Mouse (Mus musculus): ENCODE measurements at regions not wholly inside any gene's neighbourhood (a gene's known extent, or its start where the extent isn't known, plus 50 kb on each side); places are given as distances from the start of the nearest gene placed in this dataset.
"Not testable (repeated sequence)": the region's sequence is repeated elsewhere in the genome, so short reads cannot be mapped to it uniquely, and the experiment has no call there.

- WGBS (ENCODE audit: insufficient replicate concordance) = 69% methylated on average over 11 of the region's 11 CpGs
- H3K4me3 ChIP-seq (replicated peaks) = no peak overlapping the region
- H3K27ac ChIP-seq (replicated peaks) = no peak overlapping the region
- H3K4me1 ChIP-seq (replicated peaks) = no peaks in the 10 kb centered on the region
- no peaks in the 10 kb centered on the region for H3K36me3 ChIP-seq (replicated peaks)
- H3K27me3 ChIP-seq = no peaks in the 10 kb centered on the region
- no peak for ATAC-seq (ENCODE audit: insufficient read depth)
- no peak overlapping the region for H3K4me2 ChIP-seq
- no peak overlapping the region for H3K9ac ChIP-seq
- no peaks in the 10 kb centered on the region for H3K9me3 ChIP-seq (replicated peaks)
Measured at GRCm38 (mm10) chr12:25526639-25527038, 429.7 kb upstream of the Id2 start.

DNA sequence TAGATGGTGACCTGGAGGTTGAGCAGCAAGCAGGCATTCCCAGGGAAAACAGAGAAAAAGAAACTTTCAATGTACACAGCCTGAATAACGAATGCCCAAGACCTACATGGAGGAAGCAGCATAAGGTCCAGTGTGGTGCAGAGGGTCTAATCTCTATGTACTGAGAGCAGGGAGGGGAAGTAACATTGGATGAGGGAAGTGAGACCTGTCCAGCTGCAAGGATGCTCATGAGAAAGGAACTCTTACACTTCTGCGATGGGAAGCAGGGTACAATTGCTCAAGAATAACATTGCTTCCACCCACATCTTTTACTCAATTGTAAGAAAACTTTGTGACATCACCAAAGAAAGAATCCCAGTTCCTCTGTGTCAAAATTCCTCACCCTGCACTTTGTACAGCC lies 419.8 kb upstream of the Id2 start:
- no peaks in the 10 kb centered on the region for H3K4me1 ChIP-seq (replicated peaks)
- no peak overlapping the region for H3K4me2 ChIP-seq
- H3K9ac ChIP-seq = no peak overlapping the region
- 49% methylated on average over 2 of the region's 2 CpGs for whole genome bisulfite sequencing (ENCODE audit: insufficient replicate concordance)
- no peaks in the 10 kb centered on the region for H3K36me3 ChIP-seq (replicated peaks)
- H3K9me3 ChIP-seq (replicated peaks) = no peaks in the 10 kb centered on the region
- H3K4me3 ChIP-seq (replicated peaks) = no peak overlapping the region
- H3K27ac ChIP-seq (replicated peaks) = no peak overlapping the region
- H3K27me3 ChIP-seq = no peaks in the 10 kb centered on the region
- no peak for ATAC-seq (ENCODE audit: insufficient read depth)

DNA sequence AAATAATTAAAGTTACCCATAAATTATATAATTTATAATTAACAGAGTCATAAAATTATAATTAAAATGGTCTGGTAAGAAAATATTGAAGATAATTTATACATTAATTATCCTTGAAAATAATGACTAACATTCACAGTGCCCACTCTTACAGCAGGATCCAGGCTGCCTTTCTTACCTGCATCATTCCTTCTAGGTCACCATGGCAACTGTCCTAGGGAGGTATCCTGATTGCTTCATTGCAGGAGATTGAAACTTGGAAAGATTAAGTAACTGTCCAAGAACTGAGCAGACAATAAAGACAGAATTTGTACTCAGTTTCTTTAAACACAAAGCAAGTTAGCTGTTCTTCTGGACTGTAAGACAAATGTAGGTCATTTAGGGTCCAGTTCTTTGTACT lies 416.7 kb upstream of the Id2 start:
- no peaks in the 10 kb centered on the region for H3K36me3 ChIP-seq (replicated peaks)
- no peak overlapping the region for H3K4me2 ChIP-seq
- no peak overlapping the region for H3K9ac ChIP-seq
- H3K4me1 ChIP-seq (replicated peaks) = no peaks in the 10 kb centered on the region
- H3K27ac ChIP-seq (replicated peaks) = no peak overlapping the region
- no peaks in the 10 kb centered on the region for H3K9me3 ChIP-seq (replicated peaks)
- ATAC-seq (ENCODE audit: insufficient read depth) = no peak
- no peak overlapping the region for H3K4me3 ChIP-seq (replicated peaks)
- no peaks in the 10 kb centered on the region for H3K27me3 ChIP-seq

DNA sequence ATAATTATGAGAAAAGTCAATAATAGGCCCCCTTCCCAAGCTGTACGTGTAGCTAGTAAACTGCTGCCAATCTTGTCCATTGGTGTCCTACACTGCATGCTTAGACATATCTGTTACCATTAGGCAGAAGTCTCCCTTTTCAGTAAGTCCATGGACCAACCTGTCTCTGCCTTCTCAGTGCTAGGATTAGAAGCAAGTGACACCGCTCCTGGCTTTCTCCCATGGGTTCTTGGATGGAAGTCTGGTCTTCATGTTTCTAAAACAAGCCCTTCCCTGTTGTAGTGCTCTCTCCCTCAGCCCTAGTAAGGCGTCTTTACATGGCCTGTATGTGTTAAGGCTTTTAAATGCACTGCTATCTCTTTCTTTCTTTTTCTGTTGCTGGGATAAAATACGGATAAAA lies 412.7 kb upstream of the Id2 start:
- Histone ChIP-seq H3K36me3 (replicated peaks) (no peaks in the 10 kb centered on the region), H3K4me2 (no peak overlapping the region), H3K4me1 (replicated peaks) (no peaks in the 10 kb centered on the region), H3K27ac (replicated peaks) (no peak overlapping the region), H3K27me3 (no peaks in the 10 kb centered on the region), H3K9ac (no peak overlapping the region), H3K9me3 (replicated peaks) (no peaks in the 10 kb centered on the region), H3K4me3 (replicated peaks) (no peak overlapping the region)
- ATAC-seq (ENCODE audit: insufficient read depth) = no peak
- WGBS (ENCODE audit: insufficient replicate concordance) = 59% methylated on average over 4 of the region's 4 CpGs

DNA sequence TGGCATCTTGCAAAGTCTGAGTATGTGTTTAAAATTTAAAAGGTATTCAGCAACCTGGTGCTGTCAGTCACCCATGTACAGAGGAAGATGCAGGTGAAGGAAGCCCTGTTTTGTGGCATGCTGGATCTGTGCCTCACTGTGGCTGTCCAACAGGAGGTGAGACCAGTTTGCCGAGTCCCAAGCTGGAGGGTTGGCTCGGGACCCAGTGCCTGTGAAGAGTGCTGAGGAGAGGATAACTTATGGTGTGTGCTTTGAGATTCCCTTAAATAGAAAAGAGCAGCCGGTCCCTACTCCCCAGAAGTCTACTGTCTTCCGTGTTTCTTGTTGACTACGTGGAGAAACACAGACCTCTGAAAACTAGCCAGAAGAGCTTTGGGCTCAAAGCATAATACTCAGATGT lies 396.3 kb upstream of the Id2 start:
- 64% methylated on average over 5 of the region's 5 CpGs for WGBS (ENCODE audit: insufficient replicate concordance)

DNA sequence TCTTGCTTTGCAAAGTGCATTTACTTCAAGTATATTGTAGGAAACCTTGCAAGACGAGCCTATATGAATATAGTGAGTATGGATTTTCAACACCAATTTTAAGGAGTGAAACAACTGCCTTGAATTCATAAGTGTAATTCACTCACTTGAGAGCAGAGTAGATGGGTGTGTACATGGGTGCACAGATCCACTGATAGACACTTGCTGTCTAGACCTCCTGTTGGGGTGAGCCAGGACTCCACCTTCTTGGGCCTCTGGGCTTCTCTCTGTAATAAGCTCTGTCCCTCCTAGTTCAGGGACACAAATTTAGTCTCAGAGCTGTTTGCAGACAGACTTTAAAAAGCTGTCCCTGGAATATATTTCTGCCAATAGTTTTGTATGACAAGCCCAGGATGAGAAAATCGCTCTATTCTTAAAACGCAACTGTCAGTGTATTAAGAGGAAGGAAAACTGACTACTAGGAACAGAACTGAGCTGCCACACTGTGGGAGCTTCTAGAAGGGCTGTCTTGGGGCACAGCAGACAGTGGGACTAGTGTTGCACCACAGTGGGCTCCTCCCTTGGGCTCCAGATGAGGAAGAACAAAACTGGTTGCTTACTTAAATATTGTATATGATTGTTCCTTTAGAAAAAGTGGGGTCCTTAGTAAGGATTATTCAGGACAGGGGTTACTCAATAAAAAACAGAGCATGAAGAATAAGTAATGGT lies 395.7 kb upstream of the Id2 start:
- no peaks in the 10 kb centered on the region for H3K9me3 ChIP-seq (replicated peaks)
- 48% methylated on average over 3 of the region's 3 CpGs for WGBS (ENCODE audit: insufficient replicate concordance)
- no peak overlapping the region for H3K4me3 ChIP-seq (replicated peaks)
- ATAC-seq (ENCODE audit: insufficient read depth) = no peak
- no peak overlapping the region for H3K9ac ChIP-seq
- H3K4me1 ChIP-seq (replicated peaks) = no peaks in the 10 kb centered on the region
- no peak overlapping the region for H3K27ac ChIP-seq (replicated peaks)
- no peaks in the 10 kb centered on the region for H3K27me3 ChIP-seq
- H3K4me2 ChIP-seq = no peak overlapping the region
- no peaks in the 10 kb centered on the region for H3K36me3 ChIP-seq (replicated peaks)

More for the DNA sequence above, 396.3 kb upstream of the Id2 start:
- Histone ChIP-seq H3K4me2 (no peak overlapping the region), H3K27me3 (no peaks in the 10 kb centered on the region), H3K4me1 (replicated peaks) (no peaks in the 10 kb centered on the region), H3K27ac (replicated peaks) (no peak overlapping the region), H3K9ac (no peak overlapping the region), H3K36me3 (replicated peaks) (no peaks in the 10 kb centered on the region), H3K9me3 (replicated peaks) (no peaks in the 10 kb centered on the region), H3K4me3 (replicated peaks) (no peak overlapping the region)
- ATAC-seq (ENCODE audit: insufficient read depth) = no peak

GRCm38 (mm10) chr12:25475180-25475758 lies 378.3 kb upstream of the Id2 start:
- H3K4me2 ChIP-seq = no peak overlapping the region
- WGBS (ENCODE audit: insufficient replicate concordance) = 27% methylated on average over 10 of the region's 10 CpGs
- ATAC-seq (ENCODE audit: insufficient read depth) = no peak

DNA sequence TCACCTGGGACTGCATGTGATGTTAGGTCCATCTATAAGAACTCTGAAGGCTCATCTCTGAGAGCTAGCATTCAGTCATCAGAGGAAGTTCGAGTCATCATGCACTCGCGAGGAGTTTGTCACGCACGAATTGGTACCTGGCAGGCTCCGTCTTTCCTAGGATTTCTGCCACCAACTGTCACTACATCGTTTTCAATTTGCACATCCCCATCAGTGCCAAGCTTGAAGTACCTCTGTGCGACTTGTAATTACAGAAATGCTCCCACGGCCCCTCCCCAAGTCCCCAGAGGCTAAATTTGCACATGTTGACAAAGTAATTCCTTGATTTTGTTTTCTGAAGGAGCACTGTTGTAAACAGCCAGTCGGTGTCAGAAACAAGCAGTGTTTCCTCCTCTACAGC lies 372.2 kb upstream of the Id2 start:
- Histone ChIP-seq H3K4me3 (replicated peaks) (no peak overlapping the region), H3K9me3 (replicated peaks) (no peaks in the 10 kb centered on the region), H3K36me3 (replicated peaks) (no peaks in the 10 kb centered on the region), H3K27me3 (no peaks in the 10 kb centered on the region), H3K9ac (no peak overlapping the region), H3K4me2 (no peak overlapping the region), H3K4me1 (replicated peaks) (0 out of 2 replicates have a peak, but pooled peaks cover 5% of the 10 kb centered on the region), H3K27ac (replicated peaks) (no peak overlapping the region)
- WGBS (ENCODE audit: insufficient replicate concordance) = 69% methylated on average over 10 of the region's 10 CpGs
- ATAC-seq (ENCODE audit: insufficient read depth) = no peak

More at GRCm38 (mm10) chr12:25475180-25475758, 378.3 kb upstream of the Id2 start:
- Histone ChIP-seq H3K36me3 (replicated peaks) (no peaks in the 10 kb centered on the region), H3K4me1 (replicated peaks) (no peaks in the 10 kb centered on the region), H3K9ac (no peak overlapping the region), H3K27ac (replicated peaks) (no peak overlapping the region), H3K4me3 (replicated peaks) (no peak overlapping the region), H3K9me3 (replicated peaks) (no peaks in the 10 kb centered on the region), H3K27me3 (no peaks in the 10 kb centered on the region)

- Histone ChIP-seq H3K4me2 (no peak overlapping the region), H3K9ac (no peak overlapping the region), H3K27ac (replicated peaks) (no peak overlapping the region), H3K36me3 (replicated peaks) (no peaks in the 10 kb centered on the region), H3K4me3 (replicated peaks) (no peak overlapping the region), H3K4me1 (replicated peaks) (0 out of 2 replicates have a peak, but pooled peaks cover 5% of the 10 kb centered on the region), H3K27me3 (no peaks in the 10 kb centered on the region), H3K9me3 (replicated peaks) (no peaks in the 10 kb centered on the region)
- 21% methylated on average over 12 of the region's 12 CpGs for WGBS (ENCODE audit: insufficient replicate concordance)
- ATAC-seq (ENCODE audit: insufficient read depth) = peak; percentile 80
Measured at GRCm38 (mm10) chr12:25467789-25468188, 370.8 kb upstream of the Id2 start.

DNA sequence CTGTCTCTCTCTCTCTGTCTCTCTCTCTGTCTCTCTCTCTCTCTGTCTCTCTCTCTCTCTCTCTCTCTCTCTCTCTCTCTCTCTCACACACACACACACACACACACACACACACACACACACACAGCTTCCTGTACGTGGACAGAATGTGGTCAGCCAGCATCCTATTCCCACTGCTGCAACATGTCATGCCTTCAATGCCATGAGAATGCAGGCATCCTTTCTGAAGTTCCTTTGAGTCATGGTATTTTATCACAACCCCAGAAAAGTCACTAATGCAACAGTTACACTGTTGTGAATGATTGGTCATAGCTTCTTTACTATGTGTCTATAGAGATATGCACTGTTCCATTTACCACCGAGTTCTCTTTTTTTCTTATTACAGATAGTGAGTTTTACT lies 365.8 kb upstream of the Id2 start:
- H3K4me1 ChIP-seq (replicated peaks); ATAC-seq (ENCODE audit: insufficient read depth); H3K9me3 ChIP-seq (replicated peaks); H3K27me3 ChIP-seq; H3K27ac ChIP-seq (replicated peaks); H3K4me3 ChIP-seq (replicated peaks); H3K36me3 ChIP-seq (replicated peaks); H3K4me2 ChIP-seq; H3K9ac ChIP-seq: not testable (repeated sequence)
- WGBS (ENCODE audit: insufficient replicate concordance) = 14% methylated on average over 2 of the region's 2 CpGs

DNA sequence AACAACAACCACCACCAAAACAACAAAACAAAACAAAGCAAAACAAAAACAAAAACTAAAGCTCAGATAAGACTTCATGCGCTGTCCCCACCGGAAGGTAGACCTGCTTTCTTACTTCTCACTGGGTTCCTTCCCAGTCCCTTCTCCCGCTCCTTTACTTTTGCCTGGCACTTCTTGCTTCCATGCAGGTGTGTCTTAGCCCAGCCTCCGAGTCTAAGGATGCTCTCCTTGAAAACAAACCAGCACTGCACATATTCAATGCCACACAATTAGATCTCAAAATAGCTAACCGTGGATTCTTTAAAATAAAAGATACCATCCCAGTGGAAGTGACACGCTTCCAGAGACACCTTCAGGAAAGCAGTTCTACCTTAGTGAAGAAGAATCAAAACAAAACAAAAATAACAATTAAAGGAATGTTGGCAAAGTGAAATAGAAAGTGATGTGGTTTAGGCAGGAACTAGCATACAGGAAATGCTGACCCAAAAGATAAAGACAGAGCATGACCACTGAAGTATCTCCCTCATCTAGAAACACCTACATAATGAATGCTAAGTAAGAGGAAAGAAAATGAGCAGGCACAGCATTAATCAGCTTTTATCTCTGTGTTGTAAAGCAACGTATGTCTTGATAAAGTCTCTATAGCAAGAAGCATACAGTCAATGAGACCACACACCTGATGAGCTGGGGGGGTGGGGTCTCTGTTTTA lies 358.5 kb upstream of the Id2 start:
- WGBS (ENCODE audit: insufficient replicate concordance) = 54% methylated on average over 7 of the region's 7 CpGs

More for the DNA sequence above, 358.5 kb upstream of the Id2 start:
- Histone ChIP-seq H3K4me3 (replicated peaks) (no peak overlapping the region), H3K4me2 (no peak overlapping the region), H3K27ac (replicated peaks) (no peak overlapping the region), H3K9ac (no peak overlapping the region), H3K4me1 (replicated peaks) (no peaks in the 10 kb centered on the region), H3K27me3 (no peaks in the 10 kb centered on the region), H3K9me3 (replicated peaks) (no peaks in the 10 kb centered on the region), H3K36me3 (replicated peaks) (no peaks in the 10 kb centered on the region)
- no peak for ATAC-seq (ENCODE audit: insufficient read depth)
